Mouse (Mus musculus): ENCODE measurements around the gene Hoxc6. TPM values are rescaled to one million over a fixed set of nuclear protein-coding genes. Genes with fewer than 3 reads are reported as not detected.

Gene Hoxc6
- total RNA-seq, 2 experiments from 2014 or later = 47.9 to 59.3 TPM

GRCm38 (mm10) chr15:103010847-103011555, 12.9 kb downstream of the Hoxc6 start:
- no peak for DNase-seq (ENCODE audit: low spot score in 2 of 2)

- DNase-seq (ENCODE audit: low spot score in 2 of 2) = peak in 1 of 2 experiments; percentile 47
These were observed 13.9 kb downstream of the Hoxc6 start for GRCm38 (mm10) chr15:103011928-103012486.

GRCm38 (mm10) chr15:103013238-103013984, 15.4 kb downstream of the Hoxc6 start:
- DNase-seq (ENCODE audit: low spot score in 2 of 2) = peak; percentile 67 to 75

- DNase-seq (ENCODE audit: low spot score in 2 of 2) = peak in 1 of 2 experiments; percentile 68
These were observed 16.3 kb downstream of the Hoxc6 start for GRCm38 (mm10) chr15:103014166-103015008.

- DNase-seq (ENCODE audit: low spot score in 2 of 2) = no peak
These were observed 16.9 kb downstream of the Hoxc6 start for GRCm38 (mm10) chr15:103015009-103015399.

GRCm38 (mm10) chr15:103015406-103016166, 17.5 kb downstream of the Hoxc6 start:
- no peak for DNase-seq (ENCODE audit: low spot score in 2 of 2)

- no peak for DNase-seq (ENCODE audit: low spot score in 2 of 2)
These were observed 20.6 kb downstream of the Hoxc6 start, which contains the start of gene Hoxc4 for GRCm38 (mm10) chr15:103018636-103019035. TSS of gene Hoxc4 (plus strand) at chr15:103018934.

GRCm38 (mm10) chr15:103020899-103021418, 22.9 kb downstream of the Hoxc6 start:
- no peak for DNase-seq (ENCODE audit: low spot score in 2 of 2)

GRCm38 (mm10) chr15:103021544-103021943, 23.5 kb downstream of the Hoxc6 start:
- no peak for DNase-seq (ENCODE audit: low spot score in 2 of 2)

- no peak for DNase-seq (ENCODE audit: low spot score in 2 of 2)
These were observed 26.1 kb downstream of the Hoxc6 start for GRCm38 (mm10) chr15:103024131-103024530.

GRCm38 (mm10) chr15:103027266-103028235, 29.5 kb downstream of the Hoxc6 start:
- peak in 1 of 2 experiments; percentile 22 for DNase-seq (ENCODE audit: low spot score in 2 of 2)

- no peak for DNase-seq (ENCODE audit: low spot score in 2 of 2)
These were observed 31.0 kb downstream of the Hoxc6 start for GRCm38 (mm10) chr15:103028916-103029512.

GRCm38 (mm10) chr15:103030142-103030541, 32.1 kb downstream of the Hoxc6 start:
- no peak for DNase-seq (ENCODE audit: low spot score in 2 of 2)

- no peak for DNase-seq (ENCODE audit: low spot score in 2 of 2)
These were observed 34.1 kb downstream of the Hoxc6 start for GRCm38 (mm10) chr15:103032167-103032566.

GRCm38 (mm10) chr15:103032646-103033575, 34.9 kb downstream of the Hoxc6 start:
- DNase-seq (ENCODE audit: low spot score in 2 of 2) = peak in 1 of 2 experiments; percentile 15

GRCm38 (mm10) chr15:103034043-103034806, 36.2 kb downstream of the Hoxc6 start:
- DNase-seq (ENCODE audit: low spot score in 2 of 2) = peak; percentile 19 to 43

Data from adrenal gland, adult 18-20 months (tissue).